Mouse (Mus musculus) megakaryocyte, embryonic 14.5 days (primary cell): Measurements from ENCODE around the gene Sat2.

Source experiments
- FLI1 ChIP-seq: IDR thresholded peaks from 2 replicates; pipeline ENCODE4 v1.6.1; 2012; ENCODE audit warnings: low read length, inconsistent platforms, mixed read lengths
- GATA1 ChIP-seq: IDR thresholded peaks from 3 replicates; pipeline ENCODE4 v1.6.1; 2012; ENCODE audit warnings: mixed read lengths, low read length, inconsistent platforms, borderline replicate concordance

GRCm38 (mm10) chr11:69578301-69578700, 43.5 kb upstream of the Sat2 start:
- no peak for TF ChIP-seq GATA1
- TF ChIP-seq FLI1 = no peak
